In the genomic region with DNA sequence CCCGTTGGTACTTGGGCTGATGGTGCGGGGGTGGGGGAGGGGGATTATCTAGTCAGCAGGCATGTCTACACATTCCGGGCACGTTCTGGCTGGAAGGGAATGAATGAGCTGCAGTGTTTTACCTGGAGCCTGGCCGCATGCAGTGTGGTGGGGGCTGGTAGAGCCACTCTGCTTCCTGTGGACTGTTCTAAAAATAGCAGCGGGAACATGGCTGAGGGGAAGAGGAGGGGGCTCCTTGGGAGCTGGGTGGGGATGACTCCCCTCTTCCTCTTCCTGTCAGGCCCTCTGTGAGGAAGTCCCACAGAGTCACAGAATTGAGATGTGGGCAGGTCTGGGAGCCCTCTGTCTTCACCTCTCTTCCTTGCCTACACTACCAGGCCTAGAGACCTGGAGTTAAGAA, we compare ENCODE assay signal across 8 mouse cellular contexts.
A peak's percentile ranks its signal among the peaks of the same experiment; 100 is the strongest.
DNase-seq lines count a peak whose midpoint lies in the region; ATAC-seq and TF ChIP-seq lines count a peak whose summit lies in the region.

No protein-coding gene starts in this region.

- no peak for TF ChIP-seq EP300 in ES-Bruce4 (IDR thresholded peaks at IDR 0.05; ENCODE audit: insufficient read depth, low read depth, low read length)

- no peaks in the 10 kb centered on the region for H3K36me3 ChIP-seq in ES-Bruce4 (ENCODE audit: control insufficient read depth, insufficient read depth, low read length, poor library complexity, severe bottlenecking)
- H3K36me3 ChIP-seq in forebrain, embryonic 14.5 days (ENCODE audit: control insufficient read depth, insufficient read depth, low read length) = peaks cover 5% of the 10 kb centered on the region; the same call in 1 of the 2 replicates
- no peaks in the 10 kb centered on the region for H3K36me3 ChIP-seq in kidney, embryonic 15.5 days

- peak; percentile 79 for ATAC-seq in forebrain, embryonic 14.5 days
- ATAC-seq in kidney, embryonic 15.5 days (replicated peaks; ENCODE audit: low FRiP score) = peak; percentile 28

- H3K9me3 ChIP-seq in ES-Bruce4 (replicated peaks; ENCODE audit: control insufficient read depth, insufficient read depth, low read length, poor library complexity, severe bottlenecking) = no peaks in the 10 kb centered on the region
- no peaks in the 10 kb centered on the region for H3K9me3 ChIP-seq in forebrain, embryonic 14.5 days (replicated peaks; ENCODE audit: control insufficient read depth, low read length)
- H3K9me3 ChIP-seq in kidney, embryonic 15.5 days (replicated peaks) = no peaks in the 10 kb centered on the region

- H3K4me2 ChIP-seq in forebrain, embryonic 14.5 days (ENCODE audit: low read length) = no peak overlapping the region
- peak overlapping the region; percentile 21 for H3K4me2 ChIP-seq in kidney, embryonic 15.5 days

- TF ChIP-seq CTCF in ES-Bruce4 (IDR thresholded peaks at IDR 0.05; ENCODE audit: low read depth, low read length) = no peak

- no peak overlapping the region for H3K9ac ChIP-seq in ES-Bruce4 (ENCODE audit: low read depth, poor library complexity, severe bottlenecking)
- H3K9ac ChIP-seq in forebrain, embryonic 14.5 days (ENCODE audit: low read length) = no peak overlapping the region
- H3K9ac ChIP-seq in kidney, embryonic 15.5 days = no peak overlapping the region

- peak; percentile 44 for DNase-seq in CD4-positive helper T cell, adult 2 months (ENCODE audit: low read depth, low spot score)
- DNase-seq in forebrain, embryonic 14.5 days (ENCODE audit: low spot score) = peak; percentile 60
- peak; percentile 57 for DNase-seq in mesoderm, embryonic 11.5 days (ENCODE audit: low read depth, low spot score)
- DNase-seq in thymus, postnatal 36 days = peak; percentile 41 to 60
- no peak for DNase-seq in natural killer cell, adult 2 months (ENCODE audit: low spot score in 2 of 2)
- no peak for DNase-seq in adrenal gland, adult (ENCODE audit: inconsistent age in 2 of 2, low spot score in 1 of 2)

- peak overlapping the region; percentile 17; the same call in 1 of the 2 replicates for H3K4me3 ChIP-seq in ES-Bruce4 (ENCODE audit: low read depth, low read length)
- no peak overlapping the region for H3K4me3 ChIP-seq in forebrain, embryonic 14.5 days (ENCODE audit: low read depth, low read length)
- H3K4me3 ChIP-seq in kidney, embryonic 15.5 days (replicated peaks) = no peak overlapping the region

- TF ChIP-seq POLR2A in ES-Bruce4 (IDR thresholded peaks at IDR 0.05; ENCODE audit: insufficient read depth, low read length) = no peak

- H3K27me3 ChIP-seq in ES-Bruce4 (ENCODE audit: control insufficient read depth, insufficient read depth, low read length, poor library complexity, severe bottlenecking) = no peaks in the 10 kb centered on the region
- H3K27me3 ChIP-seq in forebrain, embryonic 14.5 days (replicated peaks; ENCODE audit: control insufficient read depth, insufficient read depth, low read length) = no peaks in the 10 kb centered on the region
- no peaks in the 10 kb centered on the region for H3K27me3 ChIP-seq in kidney, embryonic 15.5 days

- peaks cover 16% of the 10 kb centered on the region for H3K4me1 ChIP-seq in ES-Bruce4 (ENCODE audit: control insufficient read depth, insufficient read depth, low read length)
- H3K4me1 ChIP-seq in forebrain, embryonic 14.5 days (ENCODE audit: control insufficient read depth, insufficient read depth, low read length) = peaks cover 23% of the 10 kb centered on the region
- peaks cover 64% of the 10 kb centered on the region for H3K4me1 ChIP-seq in kidney, embryonic 15.5 days

- 4% methylated on average over 6 of the region's 6 CpGs for WGBS in forebrain, embryonic 14.5 days
- WGBS in kidney, embryonic 15.5 days = 20% methylated on average over 6 of the region's 6 CpGs

- no peak overlapping the region for H3K27ac ChIP-seq in ES-Bruce4 (ENCODE audit: insufficient read depth, low read length)
- no peak overlapping the region; the same call in 1 of the 2 replicates for H3K27ac ChIP-seq in forebrain, embryonic 14.5 days (ENCODE audit: low read depth, low read length)
- peak overlapping the region; percentile 85 for H3K27ac ChIP-seq in kidney, embryonic 15.5 days

Comparison
In these comparisons a context has a peak if more than half of its experiments do, and no peak if none do; other contexts are left out.
1. DNase-seq: peak in CD4-positive helper T cell, adult 2 months (single experiment), forebrain, embryonic 14.5 days (single experiment), mesoderm, embryonic 11.5 days (single experiment) and thymus, postnatal 36 days (2 of 2); none in natural killer cell, adult 2 months (0 of 2) and adrenal gland, adult (0 of 2).